In the genomic region with DNA sequence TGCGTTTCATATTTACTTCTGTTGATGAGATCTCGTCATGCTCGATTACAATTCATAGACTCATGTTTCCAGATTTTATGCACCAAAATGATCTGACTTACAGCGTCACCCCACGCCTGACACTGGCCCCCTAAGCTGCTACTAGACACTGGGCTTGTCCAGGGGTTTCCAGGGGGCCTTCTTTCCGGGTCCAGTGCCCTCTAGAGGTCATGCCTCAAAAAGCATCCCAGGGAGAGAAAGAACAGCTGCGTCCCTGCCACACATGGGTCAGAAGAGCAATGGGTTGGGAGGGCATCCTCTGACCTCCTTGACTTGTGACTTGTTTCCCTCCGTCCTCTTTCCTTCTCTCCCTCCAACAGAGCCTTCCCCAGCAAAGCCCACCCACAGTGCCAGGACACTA, we compare ENCODE assay signal across 10 mouse cellular contexts.
DNase-seq lines count a peak whose midpoint lies in the region; ATAC-seq and TF ChIP-seq lines count a peak whose summit lies in the region.
"Had no signal": no experiment of that assay in that cellular context is flagged by ENCODE, and none has a peak within 500 bp of the region (broad histone marks: within the 10 kb centered on the region; RNA-seq: fewer than 3 reads in every experiment).

No protein-coding gene starts in this region.

- H3K36me3 ChIP-seq in intestine, postnatal 0 days (ENCODE audit: control insufficient read depth, insufficient read depth) = no peaks in the 10 kb centered on the region
- H3K36me3 ChIP-seq in intestine, embryonic 15.5 days = no peaks in the 10 kb centered on the region
- no peaks in the 10 kb centered on the region for H3K36me3 ChIP-seq in embryonic facial prominence, embryonic 10.5 days (replicated peaks)
- H3K36me3 ChIP-seq: embryonic facial prominence, embryonic 12.5 days; limb, embryonic 15.5 days had no signal

- DNase-seq in thymus, postnatal 25 days = peak; percentile 9
- no peak for DNase-seq in thymus, postnatal 10 days (ENCODE audit: low spot score in 2 of 2)
- peak; percentile 48 for DNase-seq in embryonic facial prominence, embryonic 10.5 days (ENCODE audit: low spot score)
- DNase-seq in adrenal gland, postnatal 4 days (ENCODE audit: low spot score in 2 of 2) = no peak
- DNase-seq: heart, postnatal 14 days had no signal

- H3K9ac ChIP-seq in intestine, postnatal 0 days (ENCODE audit: low read depth, low read length) = no peak overlapping the region
- H3K9ac ChIP-seq in intestine, embryonic 15.5 days = no peak overlapping the region
- H3K9ac ChIP-seq: embryonic facial prominence, embryonic 12.5 days; limb, embryonic 15.5 days had no signal

- no peak overlapping the region for H3K4me3 ChIP-seq in intestine, postnatal 0 days (ENCODE audit: low read depth, low read length)
- no peak overlapping the region for H3K4me3 ChIP-seq in intestine, embryonic 15.5 days (replicated peaks)
- H3K4me3 ChIP-seq in embryonic facial prominence, embryonic 10.5 days = no peak overlapping the region
- H3K4me3 ChIP-seq: embryonic facial prominence, embryonic 12.5 days; limb, embryonic 15.5 days had no signal

- no peaks in the 10 kb centered on the region for H3K9me3 ChIP-seq in intestine, postnatal 0 days (ENCODE audit: control insufficient read depth)
- no peaks in the 10 kb centered on the region for H3K9me3 ChIP-seq in intestine, embryonic 15.5 days
- H3K9me3 ChIP-seq in embryonic facial prominence, embryonic 10.5 days = no peaks in the 10 kb centered on the region
- H3K9me3 ChIP-seq: embryonic facial prominence, embryonic 12.5 days; limb, embryonic 15.5 days had no signal

- no peak for ATAC-seq in intestine, postnatal 0 days
- ATAC-seq in intestine, embryonic 15.5 days = no peak
- no peak for ATAC-seq in cerebellum, adult (ENCODE audit: insufficient number of reproducible peaks, low FRiP score, low TSS enrichment)

- no peak overlapping the region for H3K4me2 ChIP-seq in intestine, postnatal 0 days (replicated peaks; ENCODE audit: low read depth)
- H3K4me2 ChIP-seq in intestine, embryonic 15.5 days (replicated peaks) = no peak overlapping the region
- H3K4me2 ChIP-seq: embryonic facial prominence, embryonic 12.5 days; limb, embryonic 15.5 days had no signal

- WGBS in intestine, postnatal 0 days = 38% methylated on average over 8 of the region's 8 CpGs
- 41% methylated on average over 8 of the region's 8 CpGs for WGBS in intestine, embryonic 15.5 days
- WGBS in embryonic facial prominence, embryonic 10.5 days = 37% methylated on average over 8 of the region's 8 CpGs

- peak; percentile 46 for TF ChIP-seq CTCF in intestine, postnatal 0 days (IDR thresholded peaks at IDR 0.05; ENCODE audit: low read depth)

- no peak overlapping the region for H3K27ac ChIP-seq in intestine, postnatal 0 days (ENCODE audit: low read depth, low read length)
- H3K27ac ChIP-seq in intestine, embryonic 15.5 days = no peak overlapping the region
- no peak overlapping the region for H3K27ac ChIP-seq in embryonic facial prominence, embryonic 10.5 days (replicated peaks)
- H3K27ac ChIP-seq: embryonic facial prominence, embryonic 12.5 days; limb, embryonic 15.5 days had no signal

- H3K4me1 ChIP-seq in intestine, postnatal 0 days (replicated peaks; ENCODE audit: control insufficient read depth, insufficient read depth, low read length) = no peaks in the 10 kb centered on the region
- H3K4me1 ChIP-seq in intestine, embryonic 15.5 days (replicated peaks) = peaks cover 5% of the 10 kb centered on the region; the same call in 1 of the 2 replicates
- H3K4me1 ChIP-seq in embryonic facial prominence, embryonic 10.5 days = peaks cover 44% of the 10 kb centered on the region

- peaks cover 6% of the 10 kb centered on the region; the same call in 1 of the 2 replicates for H3K27me3 ChIP-seq in intestine, postnatal 0 days (replicated peaks; ENCODE audit: control insufficient read depth, insufficient read depth, low read length)
- peaks cover 16% of the 10 kb centered on the region for H3K27me3 ChIP-seq in intestine, embryonic 15.5 days (replicated peaks)
- peaks cover 83% of the 10 kb centered on the region for H3K27me3 ChIP-seq in embryonic facial prominence, embryonic 10.5 days (replicated peaks; ENCODE audit: low read depth, poor library complexity, severe bottlenecking)

Comparison
In these comparisons a context has a peak if more than half of its experiments do, and no peak if none do; other contexts are left out.
1. DNase-seq: peak in thymus, postnatal 25 days (single experiment) and embryonic facial prominence, embryonic 10.5 days (single experiment); none in thymus, postnatal 10 days (0 of 2) and adrenal gland, postnatal 4 days (0 of 2).